Mouse (Mus musculus): ENCODE measurements around the gene Pnpla2.

- no peak for TF ChIP-seq POLR2A (IDR thresholded peaks at IDR 0.05; ENCODE audit: insufficient read depth, low read depth, low read length)
- TF ChIP-seq CTCF (IDR thresholded peaks at IDR 0.05; ENCODE audit: insufficient read depth, low read depth, low read length), result no peak
These were observed 41.7 kb upstream of the Pnpla2 start for GRCm38 (mm10) chr7:141413331-141413730.
